Mouse (Mus musculus) ES-E14 (cell line): ENCODE measurements around the gene Notch2. TPM values are rescaled to one million over a fixed set of nuclear protein-coding genes. Genes with fewer than 3 reads are reported as not detected.

Source experiments
- DNase-seq: peaks from one replicate; pipeline ENCODE4 v3.0.0-alpha.2; 2013; ENCODE audit warnings: low read depth, low spot score
- H3K27ac ChIP-seq: 2 replicates; pipeline ENCODE4 v1.5.1; 2012; ENCODE audit warnings: low read depth, mild to moderate bottlenecking, low read length, moderate library complexity, mixed read lengths; ENCODE audit not compliant: poor library complexity, insufficient read depth, severe bottlenecking
- H3K36me3 ChIP-seq: 2 replicates; pipeline ENCODE4 v1.6.1; 2012; ENCODE audit warnings: mild to moderate bottlenecking, low read length, moderate library complexity, mixed read lengths; ENCODE audit not compliant: control insufficient read depth, poor library complexity, insufficient read depth, severe bottlenecking
- H3K4me1 ChIP-seq, 2 experiments: fragments of 150-350 bp in 1 of 2; sonication (generic) in 1 of 2; 2 replicates each; pipeline ENCODE4 v1.6.1; 2012; ENCODE audit warnings: low read length in 2 of 2, mild to moderate bottlenecking in 1 of 2, mixed read lengths in 1 of 2; ENCODE audit not compliant: control insufficient read depth in 2 of 2, insufficient read depth in 2 of 2, poor library complexity in 1 of 2
- H3K4me3 ChIP-seq, 2 experiments: fragments of 150-350 bp in 1 of 2; sonication (generic) in 1 of 2; 2 replicates each; pipeline ENCODE4 v1.5.1; 2012; ENCODE audit warnings: low read length in 2 of 2, low read depth in 1 of 2, mild to moderate bottlenecking in 1 of 2, mixed read lengths in 1 of 2; ENCODE audit not compliant: insufficient read depth in 1 of 2, poor library complexity in 1 of 2, severe bottlenecking in 1 of 2
- H3K9ac ChIP-seq: 2 replicates; pipeline ENCODE4 v1.6.1; 2012; ENCODE audit warnings: low read depth, mild to moderate bottlenecking, low read length, mixed read lengths; ENCODE audit not compliant: poor library complexity, insufficient read depth, severe bottlenecking
- H3K9me3 ChIP-seq: fragments of 150-350 bp; sonication (generic); 2 replicates; pipeline ENCODE4 v1.6.1; 2012; ENCODE audit warnings: low read depth, mild to moderate bottlenecking, low read length; ENCODE audit not compliant: control insufficient read depth, insufficient read depth
- CHD2 ChIP-seq: IDR thresholded peaks from 2 replicates; pipeline ENCODE4 v1.6.1; 2014; ENCODE audit warnings: mild to moderate bottlenecking, low read depth, low read length, inconsistent platforms
- HCFC1 ChIP-seq: IDR thresholded peaks from 2 replicates; pipeline ENCODE4 v1.6.1; 2012; ENCODE audit warnings: low read length, inconsistent platforms, borderline replicate concordance; ENCODE audit not compliant: insufficient read depth
- MAFK ChIP-seq: IDR thresholded peaks from 2 replicates; pipeline ENCODE4 v1.6.1; 2014; ENCODE audit warnings: mild to moderate bottlenecking, low read depth, low read length, inconsistent platforms; ENCODE audit not compliant: insufficient read depth
- ZC3H11A ChIP-seq: IDR thresholded peaks from 2 replicates; pipeline ENCODE4 v1.6.1; 2012; ENCODE audit warnings: low read depth, mild to moderate bottlenecking, inconsistent platforms, low read length, borderline replicate concordance
- ZNF384 ChIP-seq: IDR thresholded peaks from 2 replicates; pipeline ENCODE4 v1.6.1; 2012; ENCODE audit warnings: low read depth, low read length, inconsistent platforms
- in situ Hi-C, 2 experiments: fragments of 600-800 bp; cut with MboI; formaldehyde crosslinking; loops; one replicate each; pipeline ENCODE4 v1.15.1; 2025; ENCODE audit warnings: low sequenced_read_pairs in 2 of 2, inconsistent platforms in 1 of 2; ENCODE audit not compliant: unreplicated experiment in 2 of 2
- total RNA-seq: library from RNA; depleted of rRNA; stranded (reverse); fragments of 300-350 nt; gene quantifications from 2 replicates; pipeline ENCODE4 v1.2.3, GENCODE M21; 2012

Notch2 gene
- total RNA-seq, 1 experiment = 41.5 TPM

- H3K9ac ChIP-seq = no peak overlapping the region
- H3K4me3 ChIP-seq = no peak overlapping the region
- no peaks in the 10 kb centered on the region for H3K4me1 ChIP-seq
- no peaks in the 10 kb centered on the region for H3K9me3 ChIP-seq
- no peak for DNase-seq
- in situ Hi-C loops = no loop called here
- no peak overlapping the region for H3K27ac ChIP-seq
- TF ChIP-seq CHD2 (no peak), ZC3H11A (no peak), HCFC1 (no peak), ZNF384 (no peak), MAFK (no peak)
- peaks cover 26% of the 10 kb centered on the region for H3K36me3 ChIP-seq
These were observed 95.1 kb downstream of the Notch2 start for GRCm38 (mm10) chr3:98108416-98108815.

- Histone ChIP-seq H3K4me1 (no peaks in the 10 kb centered on the region), H3K9me3 (no peaks in the 10 kb centered on the region), H3K36me3 (peaks cover 24% of the 10 kb centered on the region), H3K9ac (no peak overlapping the region), H3K27ac (no peak overlapping the region), H3K4me3 (no peak overlapping the region)
- DNase-seq = no peak
- no peak for TF ChIP-seq ZNF384
- no peak for TF ChIP-seq MAFK
- TF ChIP-seq ZC3H11A = no peak
- TF ChIP-seq CHD2 = no peak
- in situ Hi-C loops = no loop called here
These were observed 95.5 kb downstream of the Notch2 start for GRCm38 (mm10) chr3:98108866-98109265.

GRCm38 (mm10) chr3:98110610-98111009 is 97.3 kb downstream of the Notch2 start:
- H3K36me3 ChIP-seq = peaks cover 17% of the 10 kb centered on the region; the same call in 1 of the 2 replicates
- in situ Hi-C loops = no loop called here
- no peak overlapping the region for H3K9ac ChIP-seq
- no peak for TF ChIP-seq CHD2
- no peak for TF ChIP-seq ZC3H11A
- TF ChIP-seq ZNF384 = no peak
- no peak for TF ChIP-seq MAFK
- H3K4me1 ChIP-seq = no peaks in the 10 kb centered on the region
- H3K9me3 ChIP-seq = no peaks in the 10 kb centered on the region
- DNase-seq = no peak
- no peak overlapping the region for H3K27ac ChIP-seq
- H3K4me3 ChIP-seq = no peak overlapping the region

GRCm38 (mm10) chr3:98118252-98118651 is 104.9 kb downstream of the Notch2 start:
- H3K9me3 ChIP-seq = no peaks in the 10 kb centered on the region
- in situ Hi-C loops = no loop called here
- no peak overlapping the region for H3K4me3 ChIP-seq
- no peak overlapping the region for H3K27ac ChIP-seq
- peaks cover 27% of the 10 kb centered on the region; the same call in 1 of the 2 replicates for H3K36me3 ChIP-seq
- TF ChIP-seq CHD2 (no peak), HCFC1 (no peak), ZC3H11A (no peak), MAFK (no peak), ZNF384 (no peak)
- no peak for DNase-seq
- H3K9ac ChIP-seq = no peak overlapping the region
- H3K4me1 ChIP-seq = no peaks in the 10 kb centered on the region

- DNase-seq = no peak
- no peaks in the 10 kb centered on the region for H3K4me1 ChIP-seq
- H3K4me3 ChIP-seq = no peak overlapping the region
- H3K9ac ChIP-seq = no peak overlapping the region
- no peaks in the 10 kb centered on the region for H3K9me3 ChIP-seq
- in situ Hi-C loops = no loop called here
- H3K27ac ChIP-seq = no peak overlapping the region
- H3K36me3 ChIP-seq = peaks cover 33% of the 10 kb centered on the region; the same call in 1 of the 2 replicates
- no peak for TF ChIP-seq MAFK
- no peak for TF ChIP-seq ZNF384
- TF ChIP-seq HCFC1 = no peak
- TF ChIP-seq ZC3H11A = no peak
- TF ChIP-seq CHD2 = no peak
These were observed 106.0 kb downstream of the Notch2 start for GRCm38 (mm10) chr3:98119338-98119737.
